9 mouse cellular contexts compared by ENCODE assay signal in the genomic region with DNA sequence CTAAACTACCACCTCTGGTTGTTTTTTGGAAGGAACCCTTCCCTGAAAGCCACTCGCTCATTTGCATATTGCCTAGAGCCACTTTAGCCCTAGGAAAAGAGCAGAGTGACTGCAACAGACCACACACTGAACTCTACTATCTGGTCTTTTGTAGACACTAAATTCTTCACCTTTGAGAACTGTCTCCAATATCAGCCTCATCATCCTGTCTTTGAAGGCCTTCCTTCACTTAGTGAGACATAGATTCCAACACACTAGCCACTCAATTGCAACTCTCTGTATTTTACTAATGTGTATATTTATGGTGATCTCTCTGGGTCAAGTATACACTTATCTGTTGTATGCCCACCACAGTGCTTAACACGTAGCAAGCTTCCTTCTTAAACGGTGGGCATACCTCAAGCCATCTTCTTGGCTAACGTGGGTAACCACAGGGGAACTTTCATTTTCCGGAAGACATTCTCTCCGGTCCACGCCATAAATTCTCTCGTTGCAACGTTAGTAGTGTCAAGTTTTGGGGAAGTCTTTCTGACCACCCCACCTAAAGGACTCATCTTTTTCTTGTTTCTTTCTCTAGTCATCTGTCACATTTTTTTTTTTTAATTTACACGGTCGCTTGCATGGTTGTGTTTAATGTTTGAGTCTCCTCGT. TPM values are rescaled to one million over a fixed set of nuclear protein-coding genes. Genes with fewer than 3 reads are reported as not detected.
DNase-seq lines count a peak whose midpoint lies in the region; ATAC-seq and TF ChIP-seq lines count a peak whose summit lies in the region.
"Had no signal": no experiment of that assay in that cellular context is flagged by ENCODE, and none has a peak within 500 bp of the region (broad histone marks: within the 10 kb centered on the region; RNA-seq: fewer than 3 reads in every experiment).

No protein-coding gene starts in this region.

- H3K36me3 ChIP-seq in ES-E14 (ENCODE audit: control insufficient read depth, insufficient read depth, low read length, poor library complexity, severe bottlenecking) = peaks cover 12% of the 10 kb centered on the region
- H3K36me3 ChIP-seq in forebrain, embryonic 16.5 days (ENCODE audit: control insufficient read depth, insufficient read depth) = peaks cover 17% of the 10 kb centered on the region
- peaks cover 21% of the 10 kb centered on the region; the same call in 1 of the 2 replicates for H3K36me3 ChIP-seq in macrophage (ENCODE audit: inconsistent target)

- peaks cover 6% of the 10 kb centered on the region; the same call in 1 of the 2 replicates for H3K79me2 ChIP-seq in macrophage (ENCODE audit: inconsistent target)

- peak overlapping the region; percentile 69 for H3K4me2 ChIP-seq in forebrain, embryonic 16.5 days (ENCODE audit: low read length)

- H3K4me1 ChIP-seq in ES-E14 (ENCODE audit: control insufficient read depth in 2 of 2, insufficient read depth in 2 of 2, low read length in 2 of 2, poor library complexity in 1 of 2) = peaks cover 0 to 13% of the 10 kb centered on the region in 2 experiments; a peak in 2 of 4 replicates
- H3K4me1 ChIP-seq in forebrain, embryonic 16.5 days (replicated peaks; ENCODE audit: control insufficient read depth, insufficient read depth, low read length) = peaks cover 8% of the 10 kb centered on the region

- H3K9ac ChIP-seq in ES-E14 (ENCODE audit: insufficient read depth, low read depth, low read length, poor library complexity, severe bottlenecking) = peak overlapping the region; percentile 88
- peak overlapping the region; percentile 85 for H3K9ac ChIP-seq in forebrain, embryonic 16.5 days (replicated peaks; ENCODE audit: low read depth, low read length)

- in situ Hi-C loops in ES-E14 (cut with MboI; ENCODE audit: low sequenced_read_pairs in 2 of 2, unreplicated experiment in 2 of 2) = no loop called here

- no peaks in the 10 kb centered on the region for H3K9me3 ChIP-seq in ES-E14 (ENCODE audit: control insufficient read depth, insufficient read depth, low read depth, low read length)
- no peaks in the 10 kb centered on the region for H3K9me3 ChIP-seq in forebrain, embryonic 16.5 days (ENCODE audit: control insufficient read depth, low read length)

- 34% methylated on average over 12 of the region's 12 CpGs for WGBS in forebrain, embryonic 16.5 days
- 11% methylated on average over 12 of the region's 12 CpGs for WGBS in macrophage (ENCODE audit: missing documents)

- intact Hi-C loops in heart, postnatal 25 days (cut with DNase I) = loop anchor here (2.0 kb wide), 2 partner anchors 45 to 51 kb away; no protein-coding TSS in a partner anchor

- ATAC-seq in forebrain, embryonic 16.5 days = no peak

- no peaks in the 10 kb centered on the region for H3K27me3 ChIP-seq in forebrain, embryonic 16.5 days (replicated peaks; ENCODE audit: control insufficient read depth, insufficient read depth, low read length)
- H3K27me3 ChIP-seq: Patski had no signal

- peak overlapping the region; percentile 71; the same call in 1 of the 2 replicates for H3K27ac ChIP-seq in ES-E14 (ENCODE audit: insufficient read depth, low read depth, low read length, poor library complexity, severe bottlenecking)
- H3K27ac ChIP-seq in forebrain, embryonic 16.5 days (ENCODE audit: low read length) = 0 out of 2 replicates have a peak overlapping the region, but pooled peaks have one; percentile 66
- peak overlapping the region; percentile 62 for H3K27ac ChIP-seq in macrophage

- H3K4me3 ChIP-seq in ES-E14 (ENCODE audit: insufficient read depth in 1 of 2, low read depth in 1 of 2, low read length in 2 of 2, poor library complexity in 1 of 2, severe bottlenecking in 1 of 2) (peak overlapping the region; percentile 80 to 86), macrophage (ENCODE audit: inconsistent target) (peak overlapping the region; percentile 84)
- peak overlapping the region; percentile 68 for H3K4me3 ChIP-seq in forebrain, embryonic 16.5 days (replicated peaks; ENCODE audit: low read length)

- peak; percentile 7 for DNase-seq in heart, adult 11 months
- no peak for DNase-seq in heart, postnatal 25 days (ENCODE audit: low spot score)
- DNase-seq in ES-E14 (ENCODE audit: low read depth, low spot score) = no peak
- no peak for DNase-seq in T-cell, adult 2 months (ENCODE audit: low spot score)
- DNase-seq in left cerebral cortex, adult 8-10 months (ENCODE audit: low spot score in 2 of 2) = no peak
- DNase-seq in left cerebral cortex, adult 11 months (ENCODE audit: low spot score) = no peak

TF ChIP-seq in ES-E14, 5 proteins besides CTCF, POLR2A, EP300 and RAD21:
- TF ChIP-seq MAFK (IDR thresholded peaks at IDR 0.05; ENCODE audit: insufficient read depth, low read depth, low read length) = no peak

RNA-seq across cellular contexts. Expression of a gene that starts 0.9 kb away (rescaled TPM):
- total RNA-seq in heart, postnatal 25 days (2021) = 10 to 100 TPM; 12.1 to 13.9 TPM
- total RNA-seq in ES-E14 (2012; rRNA removed) = 14.3 and 14.5 TPM in 2 replicates
- 16.3 and 17.5 TPM in 2 replicates for polyA plus RNA-seq in forebrain, embryonic 16.5 days (2015; fragmentation: Nextera tagmentation; extraction: Ambion mirVana)
- 10 to 100 TPM in 15 of 26 experiments, 1 to 10 TPM in 11; 3.5 to 23.3 (median 12.9) TPM for total RNA-seq in macrophage (2018; cell fraction: chromatin; rRNA removed)
- 1 to 10 TPM; 2.7 to 8.9 (median 7.0) TPM for total RNA-seq in macrophage (2018; cell fraction: cytosol; rRNA removed)
- 10 to 100 TPM in 11 of 26 experiments, 1 to 10 TPM in 15; 3.1 to 21.2 (median 8.3) TPM for total RNA-seq in macrophage (2018; cell fraction: nucleus; rRNA removed)
- polyA plus RNA-seq in macrophage (2018) = 5.4 to 8.0 TPM (median 7.0 TPM) in 3 replicates
- 1 to 10 TPM; 6.3 to 7.1 (median 6.4) TPM for total RNA-seq in left cerebral cortex, adult 8-10 months (2022)

RNA-seq across cellular contexts. Expression of a gene that starts 49.5 kb away (rescaled TPM):
- total RNA-seq in heart, postnatal 25 days (2021) = 10 to 100 TPM; 33.3 to 35.5 TPM
- total RNA-seq in ES-E14 (2012; rRNA removed) = 104 and 146 TPM in 2 replicates
- polyA plus RNA-seq in forebrain, embryonic 16.5 days (2015; fragmentation: Nextera tagmentation; extraction: Ambion mirVana) = 60.1 and 65.6 TPM in 2 replicates
- 100 to 1,000 TPM in 6 of 26 experiments, 10 to 100 TPM in 20; 59.1 to 122 (median 86.7) TPM for total RNA-seq in macrophage (2018; cell fraction: chromatin; rRNA removed)
- 10 to 100 TPM; 14.4 to 26.6 (median 19.8) TPM for total RNA-seq in macrophage (2018; cell fraction: cytosol; rRNA removed)
- 100 to 1,000 TPM in 2 of 26 experiments, 10 to 100 TPM in 24; 21.2 to 119 (median 50.7) TPM for total RNA-seq in macrophage (2018; cell fraction: nucleus; rRNA removed)
- polyA plus RNA-seq in macrophage (2018) = 17.1 to 40.8 TPM (median 21.4 TPM) in 3 replicates
- total RNA-seq in left cerebral cortex, adult 8-10 months (2022) = 10 to 100 TPM; 20.1 to 24.7 (median 21.9) TPM
